Mouse (Mus musculus) adipocyte (in vitro differentiated cells): ENCODE results near the gene Gm17604.
A peak's percentile ranks its signal among the peaks of the same experiment; 100 is the strongest.

Experiments
- DNase-seq: peaks from one replicate; pipeline ENCODE4 v3.0.0-alpha.2; 2016; ENCODE audit warnings: low spot score

Gm17604 gene

DNA sequence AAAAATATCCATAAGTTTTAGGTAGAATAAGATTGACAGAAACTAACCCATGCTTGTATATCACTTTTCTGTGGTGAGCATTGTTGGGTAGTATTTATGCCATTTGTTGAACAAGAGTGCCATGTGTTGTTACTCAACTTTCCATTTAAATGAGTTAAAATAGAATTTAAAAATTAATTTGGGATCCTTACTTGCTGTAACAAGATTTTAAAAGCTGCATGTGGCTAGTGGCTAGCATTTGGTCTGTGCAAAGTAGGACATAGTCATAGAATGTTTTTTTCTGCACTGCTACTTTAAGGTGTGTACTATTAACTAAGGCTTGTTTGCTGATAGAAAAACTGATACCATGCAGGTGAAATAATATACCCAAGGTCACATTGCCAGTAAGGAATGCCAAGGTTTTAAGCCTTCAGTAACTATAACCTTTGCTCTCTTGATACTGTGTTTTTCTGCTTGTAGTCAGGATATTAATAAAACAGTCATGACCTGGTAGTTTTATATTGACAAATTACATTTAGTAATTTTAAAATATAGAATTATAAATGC is at the start of gene Gm17604:
Gene Gm17604, minus strand, starts transcription at position 51 of the 546 bp plus-strand sequence.
- DNase-seq = no peak

GRCm38 (mm10) chrX:165049929-165050328 is 45.3 kb upstream of the Gm17604 start:
- no peak for DNase-seq

- no peak for DNase-seq
These were observed 1.5 kb downstream of the Gm17604 start for GRCm38 (mm10) chrX:165003141-165003540.

DNA sequence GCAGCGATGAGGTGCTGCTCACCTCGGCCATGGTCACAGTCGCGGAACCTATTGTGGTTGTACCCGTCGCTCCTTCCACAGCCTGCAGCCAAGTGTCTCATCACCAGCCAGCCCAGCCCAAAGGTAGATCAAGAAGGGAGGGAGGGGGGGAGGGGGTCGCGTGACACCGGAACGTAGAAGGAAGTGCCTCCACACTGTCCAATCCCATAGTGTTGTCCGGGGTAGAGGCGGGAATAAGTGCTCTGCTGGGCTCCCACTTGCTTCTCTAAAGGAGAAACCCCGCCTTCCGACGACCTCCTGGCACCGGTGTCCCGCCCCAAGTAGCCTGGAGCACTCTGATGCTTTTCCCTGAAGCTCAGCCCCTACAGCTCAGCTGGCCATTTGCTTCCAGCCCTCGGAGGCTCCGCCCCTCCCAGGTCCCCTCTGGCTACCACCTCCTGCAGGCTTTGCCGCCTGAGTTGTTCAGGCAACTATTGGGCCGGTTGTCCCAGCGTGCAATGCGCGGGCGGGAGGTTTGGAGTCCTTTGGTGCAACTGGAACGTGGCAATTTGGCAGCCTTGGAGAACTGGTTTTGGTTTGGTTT is 24.3 kb downstream of the Gm17604 start, which contains the start of the genes Mospd2 and Fancb:
Gene Mospd2, minus strand, starts transcription at position 183 of the 583 bp plus-strand sequence.
Gene Fancb, plus strand, starts transcription at position 400 of the 583 bp plus-strand sequence.
- DNase-seq = peak; percentile 92

DNA sequence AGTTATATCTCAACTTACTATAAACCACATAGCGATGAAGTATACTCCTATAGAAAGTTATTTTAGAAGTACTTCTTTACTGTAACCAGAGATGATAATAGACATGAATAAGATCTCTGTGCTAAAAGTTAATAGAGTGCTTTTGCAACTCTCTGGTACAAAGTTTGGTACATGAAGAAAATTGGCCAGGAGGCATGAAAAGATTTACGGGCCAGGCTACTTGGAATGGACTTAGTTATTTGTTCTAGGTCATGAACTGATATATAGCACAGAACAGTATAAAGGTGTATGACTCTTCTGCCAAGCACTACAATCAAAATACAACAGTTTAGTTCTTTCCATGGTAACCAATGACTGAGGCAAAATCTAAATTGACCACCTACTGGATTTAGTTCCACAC is 25.8 kb downstream of the Gm17604 start:
- DNase-seq = no peak

DNA sequence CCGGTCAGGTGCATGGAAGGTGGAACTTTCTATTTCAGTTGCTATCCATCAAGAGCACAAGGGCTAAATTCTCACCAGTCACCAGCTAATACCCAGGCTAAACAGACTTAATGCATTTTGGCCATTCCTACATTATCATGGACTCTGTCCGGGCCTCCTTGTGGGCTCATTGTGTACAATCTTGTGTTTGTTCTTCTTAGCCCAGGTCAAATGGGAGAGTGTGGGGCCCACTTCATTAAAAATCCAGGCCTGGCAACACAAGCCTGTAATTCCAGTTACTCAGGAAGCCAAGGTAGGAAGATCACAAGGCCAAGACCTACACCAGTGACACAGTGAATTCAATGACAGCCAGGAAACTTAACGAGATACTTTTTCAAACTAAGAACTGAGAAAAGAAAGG is 33.4 kb downstream of the Gm17604 start:
- DNase-seq = no peak

DNA sequence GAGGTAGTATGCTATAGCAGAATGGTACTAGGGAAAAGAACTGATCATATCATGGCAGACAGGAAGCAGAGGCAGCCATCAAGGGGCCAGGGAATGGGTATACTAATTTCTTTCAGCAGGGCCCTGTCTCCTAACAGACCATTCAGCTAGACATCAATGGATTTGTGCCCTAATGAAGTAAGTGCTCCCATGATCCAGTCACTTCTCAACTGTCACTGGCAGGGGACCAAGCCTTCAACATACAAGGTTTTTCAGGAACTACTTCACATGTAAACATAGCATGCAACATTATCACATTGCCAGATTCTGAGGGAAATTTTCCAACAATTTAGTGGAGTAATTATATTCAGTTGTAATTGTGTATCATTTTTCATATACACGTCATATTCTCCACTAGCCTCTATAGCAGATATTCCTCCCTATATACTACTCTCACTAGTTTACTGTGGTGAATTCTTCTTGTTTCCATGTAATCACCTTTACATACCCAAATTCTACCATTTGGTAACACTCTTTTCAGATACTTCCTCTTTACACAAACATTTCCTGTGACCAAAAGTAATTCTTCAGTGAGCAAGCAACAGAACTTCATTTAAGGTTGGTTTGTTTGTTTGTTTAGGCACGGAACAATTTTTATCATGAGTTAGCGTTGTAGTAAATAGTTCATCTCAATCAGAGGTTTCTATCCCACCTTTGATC is 38.7 kb downstream of the Gm17604 start:
- DNase-seq = no peak
